Mouse (Mus musculus): ENCODE results near the gene Rad9a. TPM values are rescaled to one million over a fixed set of nuclear protein-coding genes. Genes with fewer than 3 reads are reported as not detected.

Gene Rad9a
- polyA plus RNA-seq, 1 experiment from 2014 or later: 33.5 TPM

DNA sequence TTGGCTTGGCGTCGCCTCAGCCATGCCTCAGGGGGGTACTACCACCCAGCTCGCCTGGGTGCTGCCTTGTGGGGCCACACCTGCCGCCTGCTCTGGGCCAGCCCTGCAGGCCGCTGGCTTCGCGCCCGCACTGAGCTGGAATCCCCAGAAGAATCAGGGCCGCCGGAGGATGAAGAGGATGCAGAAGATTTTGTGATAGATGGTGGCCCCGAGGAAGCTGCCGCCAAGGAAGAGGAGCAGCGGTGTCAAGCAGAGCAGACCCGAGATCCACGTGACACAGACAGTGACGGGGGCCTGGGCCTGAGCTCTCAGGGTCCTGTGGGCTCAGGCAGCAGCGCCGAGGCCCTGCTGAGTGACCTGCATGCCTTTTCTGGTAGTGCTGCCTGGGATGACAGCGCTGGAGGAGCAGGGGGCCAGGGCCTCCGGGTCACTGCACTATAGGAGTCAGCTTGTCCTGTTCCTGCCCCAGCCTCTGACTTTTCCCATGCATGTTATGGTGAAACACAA lies 45.3 kb downstream of the Rad9a start:
- peaks cover 38% of the 10 kb centered on the region for H3K36me3 ChIP-seq (ENCODE audit: control insufficient read depth, insufficient read depth, low read length)
- H3K27ac ChIP-seq (ENCODE audit: low read length): no peak overlapping the region
- no peak for ATAC-seq (ENCODE audit: insufficient number of reproducible peaks, insufficient read depth, low FRiP score, low read depth)
- 80% methylated on average over 20 of the region's 20 CpGs for WGBS
- H3K9ac ChIP-seq (replicated peaks; ENCODE audit: low read depth, low read length): no peak overlapping the region
- H3K4me2 ChIP-seq (replicated peaks; ENCODE audit: low read depth, low read length): no peak overlapping the region
- H3K4me3 ChIP-seq (ENCODE audit: low read depth, low read length): no peak overlapping the region
- H3K27me3 ChIP-seq (ENCODE audit: control insufficient read depth, insufficient read depth, low read length): no peaks in the 10 kb centered on the region
- no peaks in the 10 kb centered on the region for H3K4me1 ChIP-seq (ENCODE audit: control insufficient read depth, insufficient read depth, low read length)
- no peaks in the 10 kb centered on the region for H3K9me3 ChIP-seq (ENCODE audit: control insufficient read depth, low read depth, low read length)

DNA sequence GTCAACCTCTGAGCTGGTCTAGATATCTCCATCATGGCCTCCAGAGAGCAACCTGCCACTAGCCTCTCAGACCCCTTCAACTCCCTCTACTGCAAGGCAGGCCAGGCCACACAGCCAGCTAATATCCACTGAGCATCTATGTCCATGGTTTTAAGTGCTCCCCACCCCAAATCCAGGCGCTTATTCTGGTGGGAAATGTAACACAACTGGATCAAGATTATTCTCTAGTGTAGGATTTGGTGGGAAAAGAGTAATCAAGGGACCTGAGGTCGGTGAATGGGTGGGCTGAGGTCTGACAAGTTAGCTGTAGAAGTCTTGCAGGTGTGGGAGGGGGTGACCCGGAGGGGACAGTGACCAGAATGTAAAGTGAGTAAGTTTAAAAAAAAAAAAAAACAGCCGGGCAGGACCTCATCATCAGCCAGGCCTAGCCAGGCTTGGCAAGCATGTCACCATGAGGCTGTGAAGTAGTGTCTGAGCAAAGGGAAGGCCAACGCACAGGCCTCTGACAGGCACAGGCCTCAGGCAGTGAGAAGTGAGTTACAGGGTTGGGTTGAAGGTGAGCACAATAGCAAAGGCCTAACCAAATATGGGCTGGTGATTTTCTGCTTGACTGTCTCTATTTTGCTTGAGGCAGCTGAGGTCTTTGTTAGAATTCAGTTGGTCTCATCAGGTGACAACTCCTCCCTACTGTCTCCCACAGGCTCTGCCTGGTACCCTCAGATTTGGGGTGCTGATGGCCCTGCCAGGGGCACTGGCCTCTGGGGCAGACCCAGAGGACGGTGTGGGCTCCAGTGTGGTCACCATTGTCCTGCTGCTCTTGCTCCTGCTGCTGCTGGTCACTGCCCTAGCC lies 46.0 kb downstream of the Rad9a start:
- no peaks in the 10 kb centered on the region for H3K27me3 ChIP-seq (ENCODE audit: control insufficient read depth, insufficient read depth, low read length)
- WGBS: 86% methylated on average over 6 of the region's 6 CpGs
- no peak overlapping the region for H3K4me3 ChIP-seq (ENCODE audit: low read depth, low read length)
- no peaks in the 10 kb centered on the region for H3K4me1 ChIP-seq (ENCODE audit: control insufficient read depth, insufficient read depth, low read length)
- ATAC-seq (ENCODE audit: insufficient number of reproducible peaks, insufficient read depth, low FRiP score, low read depth): no peak
- H3K9ac ChIP-seq (replicated peaks; ENCODE audit: low read depth, low read length): no peak overlapping the region
- H3K36me3 ChIP-seq (ENCODE audit: control insufficient read depth, insufficient read depth, low read length): peaks cover 41% of the 10 kb centered on the region
- no peak overlapping the region for H3K27ac ChIP-seq (ENCODE audit: low read length)
- no peaks in the 10 kb centered on the region for H3K9me3 ChIP-seq (ENCODE audit: control insufficient read depth, low read depth, low read length)
- H3K4me2 ChIP-seq (replicated peaks; ENCODE audit: low read depth, low read length): no peak overlapping the region

DNA sequence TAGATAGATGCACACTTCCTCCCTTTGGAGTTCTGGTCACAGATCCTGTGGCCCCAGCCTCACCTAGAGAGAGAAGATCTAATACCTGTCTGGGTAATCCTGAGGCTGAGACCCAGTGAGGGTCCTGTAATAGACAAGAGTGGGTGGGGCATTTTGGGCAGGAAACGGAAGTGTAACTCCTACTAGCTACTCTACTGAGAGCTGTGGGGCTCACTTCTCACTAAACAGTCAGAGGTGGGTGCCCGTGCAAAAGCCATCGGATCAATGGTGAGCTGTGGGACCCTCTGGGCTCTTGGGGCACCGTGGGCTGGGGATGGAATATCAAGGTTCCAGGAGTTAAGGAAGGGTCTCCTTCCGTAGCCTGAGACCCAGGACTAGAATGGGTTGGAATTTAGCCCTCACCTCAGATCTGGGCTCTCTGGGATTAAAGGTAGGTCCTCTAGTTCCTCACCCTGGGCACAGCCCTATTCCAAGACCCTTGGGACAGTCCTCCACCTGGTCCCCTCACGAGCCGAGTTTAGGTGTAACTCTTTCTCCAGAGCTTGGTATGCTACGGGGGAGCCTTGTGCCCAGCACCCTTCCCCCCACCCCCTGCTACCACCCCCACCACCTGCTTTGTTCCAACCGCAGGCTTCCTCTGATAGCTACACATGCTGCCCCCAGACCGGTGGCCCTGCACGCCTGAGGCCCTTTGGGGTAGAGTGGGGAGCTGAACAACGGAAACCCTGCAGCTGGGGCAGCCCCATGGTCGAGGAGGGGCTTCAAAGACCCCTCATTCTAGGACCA lies 46.8 kb downstream of the Rad9a start:
- Histone ChIP-seq H3K36me3 (ENCODE audit: control insufficient read depth, insufficient read depth, low read length) (peaks cover 49% of the 10 kb centered on the region), H3K9ac (replicated peaks; ENCODE audit: low read depth, low read length) (no peak overlapping the region), H3K27me3 (ENCODE audit: control insufficient read depth, insufficient read depth, low read length) (no peaks in the 10 kb centered on the region), H3K4me1 (ENCODE audit: control insufficient read depth, insufficient read depth, low read length) (peaks cover 6% of the 10 kb centered on the region; the same call in 1 of the 2 replicates), H3K27ac (ENCODE audit: low read length) (no peak overlapping the region), H3K4me2 (replicated peaks; ENCODE audit: low read depth, low read length) (no peak overlapping the region), H3K4me3 (ENCODE audit: low read depth, low read length) (no peak overlapping the region), H3K9me3 (ENCODE audit: control insufficient read depth, low read depth, low read length) (no peaks in the 10 kb centered on the region)
- 77% methylated on average over 13 of the region's 13 CpGs for WGBS
- ATAC-seq (ENCODE audit: insufficient number of reproducible peaks, insufficient read depth, low FRiP score, low read depth): no peak

DNA sequence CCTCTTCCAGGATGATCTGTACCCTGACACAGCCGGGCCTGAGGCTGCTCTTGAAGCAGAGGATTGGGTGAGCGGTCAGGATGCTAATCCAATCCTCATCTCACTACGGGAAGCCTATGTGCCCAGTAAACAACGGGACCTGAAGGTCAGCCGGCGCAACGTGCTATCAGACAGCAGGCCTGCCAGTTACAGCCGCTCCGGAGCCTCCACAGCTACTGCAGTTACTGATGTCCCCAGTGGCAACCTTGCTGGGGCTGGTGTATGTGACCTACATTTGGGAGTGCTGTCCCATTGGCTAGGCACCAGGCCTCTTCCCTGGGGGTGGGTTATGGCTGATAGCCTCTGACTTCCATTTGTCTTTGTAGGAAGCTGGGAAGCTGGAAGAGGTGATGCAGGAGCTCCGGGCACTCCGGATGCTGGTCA lies 48.2 kb downstream of the Rad9a start, which contains the start of gene Ptprcap:
Gene Ptprcap (plus strand): TSS at position 373 of the 423 bp plus-strand sequence.
- Histone ChIP-seq H3K36me3 (ENCODE audit: control insufficient read depth, insufficient read depth, low read length) (peaks cover 41% of the 10 kb centered on the region), H3K27ac (ENCODE audit: low read length) (no peak within 1 kb of the TSS), H3K4me3 (ENCODE audit: low read depth, low read length) (no peak within 1 kb of the TSS), H3K27me3 (ENCODE audit: control insufficient read depth, insufficient read depth, low read length) (no peaks in the 10 kb centered on the region), H3K9ac (replicated peaks; ENCODE audit: low read depth, low read length) (no peak within 1 kb of the TSS), H3K9me3 (ENCODE audit: control insufficient read depth, low read depth, low read length) (no peaks in the 10 kb centered on the region), H3K4me2 (replicated peaks; ENCODE audit: low read depth, low read length) (no peak within 1 kb of the TSS), H3K4me1 (ENCODE audit: control insufficient read depth, insufficient read depth, low read length) (peaks cover 14% of the 10 kb centered on the region)
- 57% methylated on average over 11 of the region's 11 CpGs for WGBS
- no peak for ATAC-seq (ENCODE audit: insufficient number of reproducible peaks, insufficient read depth, low FRiP score, low read depth)

GRCm38 (mm10) chr19:4152445-4153231 lies 48.8 kb downstream of the Rad9a start:
- H3K36me3 ChIP-seq (ENCODE audit: control insufficient read depth, insufficient read depth, low read length): peaks cover 36% of the 10 kb centered on the region
- 79% methylated on average over 8 of the region's 8 CpGs for WGBS
- no peaks in the 10 kb centered on the region for H3K9me3 ChIP-seq (ENCODE audit: control insufficient read depth, low read depth, low read length)
- no peak overlapping the region for H3K27ac ChIP-seq (ENCODE audit: low read length)
- no peaks in the 10 kb centered on the region for H3K27me3 ChIP-seq (ENCODE audit: control insufficient read depth, insufficient read depth, low read length)
- no peak overlapping the region for H3K4me3 ChIP-seq (ENCODE audit: low read depth, low read length)
- H3K4me1 ChIP-seq (ENCODE audit: control insufficient read depth, insufficient read depth, low read length): peaks cover 19% of the 10 kb centered on the region
- no peak for ATAC-seq (ENCODE audit: insufficient number of reproducible peaks, insufficient read depth, low FRiP score, low read depth)
- no peak overlapping the region for H3K9ac ChIP-seq (replicated peaks; ENCODE audit: low read depth, low read length)
- H3K4me2 ChIP-seq (replicated peaks; ENCODE audit: low read depth, low read length): no peak overlapping the region

DNA sequence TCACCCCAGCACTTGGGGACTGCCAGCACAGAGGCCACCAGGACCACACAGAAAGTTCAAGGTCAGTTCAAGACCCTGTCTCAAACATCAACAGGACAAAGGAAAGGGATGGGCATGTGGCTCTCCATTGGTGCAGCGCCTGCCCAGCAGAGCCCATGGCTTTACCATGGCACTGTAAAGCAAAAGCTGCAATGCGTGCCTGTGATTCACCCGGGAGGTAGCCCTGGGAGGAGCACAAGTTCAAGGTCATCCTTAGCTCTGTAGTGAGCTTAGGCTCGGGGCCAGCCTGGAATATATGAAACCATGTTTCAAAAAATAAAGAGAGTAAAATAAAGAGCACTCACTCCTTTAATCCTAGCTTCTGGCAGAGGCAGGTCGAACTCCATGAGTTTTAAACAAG lies 49.6 kb downstream of the Rad9a start:
- H3K36me3 ChIP-seq (ENCODE audit: control insufficient read depth, insufficient read depth, low read length): peaks cover 30% of the 10 kb centered on the region
- WGBS: 83% methylated on average over 5 of the region's 5 CpGs
- ATAC-seq (ENCODE audit: insufficient number of reproducible peaks, insufficient read depth, low FRiP score, low read depth): no peak
- no peaks in the 10 kb centered on the region for H3K27me3 ChIP-seq (ENCODE audit: control insufficient read depth, insufficient read depth, low read length)
- H3K27ac ChIP-seq (ENCODE audit: low read length): no peak overlapping the region
- no peaks in the 10 kb centered on the region for H3K9me3 ChIP-seq (ENCODE audit: control insufficient read depth, low read depth, low read length)
- H3K4me1 ChIP-seq (ENCODE audit: control insufficient read depth, insufficient read depth, low read length): peaks cover 20% of the 10 kb centered on the region
- no peak overlapping the region for H3K9ac ChIP-seq (replicated peaks; ENCODE audit: low read depth, low read length)
- no peak overlapping the region for H3K4me3 ChIP-seq (ENCODE audit: low read depth, low read length)
- H3K4me2 ChIP-seq (replicated peaks; ENCODE audit: low read depth, low read length): no peak overlapping the region

DNA sequence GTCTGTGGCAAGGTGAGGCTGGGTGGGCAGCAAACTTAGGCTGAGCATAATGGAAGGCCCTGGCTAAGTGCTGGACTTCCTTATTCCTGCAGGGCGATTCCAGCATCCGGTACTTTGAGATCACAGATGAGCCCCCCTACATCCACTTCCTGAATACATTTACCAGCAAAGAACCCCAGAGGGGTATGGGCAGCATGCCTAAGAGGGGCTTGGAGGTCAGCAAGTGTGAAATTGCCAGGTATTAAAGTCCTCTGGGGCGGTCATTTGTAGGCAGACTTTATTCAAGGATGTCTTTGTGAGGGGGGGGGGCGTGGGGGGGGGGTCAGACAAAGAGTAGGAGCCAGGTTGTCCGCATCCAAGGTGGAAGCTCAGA lies 50.0 kb downstream of the Rad9a start:
- Histone ChIP-seq H3K27me3 (ENCODE audit: control insufficient read depth, insufficient read depth, low read length) (no peaks in the 10 kb centered on the region), H3K4me2 (replicated peaks; ENCODE audit: low read depth, low read length) (no peak overlapping the region), H3K27ac (ENCODE audit: low read length) (no peak overlapping the region), H3K4me3 (ENCODE audit: low read depth, low read length) (no peak overlapping the region), H3K36me3 (ENCODE audit: control insufficient read depth, insufficient read depth, low read length) (peaks cover 27% of the 10 kb centered on the region), H3K9ac (replicated peaks; ENCODE audit: low read depth, low read length) (no peak overlapping the region), H3K4me1 (ENCODE audit: control insufficient read depth, insufficient read depth, low read length) (peaks cover 20% of the 10 kb centered on the region), H3K9me3 (ENCODE audit: control insufficient read depth, low read depth, low read length) (no peaks in the 10 kb centered on the region)
- WGBS: 74% methylated on average over 5 of the region's 5 CpGs
- no peak for ATAC-seq (ENCODE audit: insufficient number of reproducible peaks, insufficient read depth, low FRiP score, low read depth)

All from stomach, embryonic 14.5 days (tissue).